Mouse (Mus musculus) hindbrain, embryonic 10.5 days (tissue): Measurements from ENCODE around the gene Cd36. TPM values are rescaled to one million over a fixed set of nuclear protein-coding genes. Genes with fewer than 3 reads are reported as not detected.

Experiments
- DNase-seq: peaks from one replicate; pipeline ENCODE4 v3.0.0-alpha.2; 2017; ENCODE audit warnings: low spot score
- H3K27ac ChIP-seq: fragments of 300-500 bp; sonication (generic); 2 replicates; pipeline ENCODE4 v1.5.1; 2016; ENCODE audit warnings: mild to moderate bottlenecking, moderate library complexity
- H3K27me3 ChIP-seq: fragments of 300-500 bp; sonication (generic); 2 replicates; pipeline ENCODE4 v1.6.1; 2016; ENCODE audit warnings: mild to moderate bottlenecking; ENCODE audit not compliant: poor library complexity, insufficient read depth, severe bottlenecking
- H3K36me3 ChIP-seq: fragments of 300-500 bp; sonication (generic); 2 replicates; pipeline ENCODE4 v1.6.1; 2016; ENCODE audit warnings: mild to moderate bottlenecking, moderate library complexity
- H3K4me1 ChIP-seq: fragments of 300-500 bp; sonication (generic); replicated peaks from 2 replicates; pipeline ENCODE4 v1.6.1; 2016; ENCODE audit warnings: mild to moderate bottlenecking
- H3K4me3 ChIP-seq: fragments of 300-500 bp; sonication (generic); 2 replicates; pipeline ENCODE4 v1.5.1; 2016; ENCODE audit warnings: mild to moderate bottlenecking, moderate library complexity
- H3K9me3 ChIP-seq: fragments of 300-500 bp; sonication (generic); 2 replicates; pipeline ENCODE4 v1.6.1; 2016; ENCODE audit warnings: mild to moderate bottlenecking, moderate library complexity
- WGBS: fragments of 180-500 bp; shearing (Covaris S2); methylation state at CpG from one replicate; pipeline ENCODE4 v1.1.7; 2016; 5-methylcytosine and 5-hydroxymethylcytosine counted together
- polyA plus RNA-seq: library from polyadenylated mRNA; unstranded; fragments of >200 nt; fragmentation: Nextera tagmentation; extraction: Ambion mirVana; gene quantifications from 2 replicates; pipeline ENCODE4 v1.2.1, GENCODE M21; 2016

Cd36 gene
- polyA plus RNA-seq, 1 experiment from 2014 or later: 1.4 TPM

GRCm38 (mm10) chr5:17828713-17829544 is 59.7 kb downstream of the Cd36 start:
- Histone ChIP-seq H3K36me3 (no peaks in the 10 kb centered on the region), H3K4me1 (no peaks in the 10 kb centered on the region), H3K9me3 (no peaks in the 10 kb centered on the region), H3K27me3 (no peaks in the 10 kb centered on the region), H3K4me3 (no peak overlapping the region), H3K27ac (no peak overlapping the region)
- 84% methylated on average over 15 of the region's 15 CpGs for WGBS
- DNase-seq: no peak

GRCm38 (mm10) chr5:17821395-17821794 is 67.2 kb downstream of the Cd36 start:
- 87% methylated on average over 1 of the region's 1 CpGs for WGBS
- Histone ChIP-seq H3K9me3 (no peaks in the 10 kb centered on the region), H3K4me1 (no peaks in the 10 kb centered on the region), H3K27ac (no peak overlapping the region), H3K27me3 (no peaks in the 10 kb centered on the region), H3K36me3 (no peaks in the 10 kb centered on the region), H3K4me3 (no peak overlapping the region)
- DNase-seq: no peak

- no peaks in the 10 kb centered on the region for H3K4me1 ChIP-seq
- no peaks in the 10 kb centered on the region for H3K9me3 ChIP-seq
- no peak overlapping the region for H3K4me3 ChIP-seq
- DNase-seq: no peak
- H3K36me3 ChIP-seq: no peaks in the 10 kb centered on the region
- H3K27me3 ChIP-seq: no peaks in the 10 kb centered on the region
- no peak overlapping the region for H3K27ac ChIP-seq
- WGBS: 86% methylated on average over 2 of the region's 2 CpGs
These were observed 68.2 kb downstream of the Cd36 start for GRCm38 (mm10) chr5:17820239-17820999.

- no peak overlapping the region for H3K4me3 ChIP-seq
- H3K27me3 ChIP-seq: no peaks in the 10 kb centered on the region
- no peak for DNase-seq
- no peak overlapping the region for H3K27ac ChIP-seq
- 8% methylated on average over 2 of the region's 2 CpGs for WGBS
- no peaks in the 10 kb centered on the region for H3K36me3 ChIP-seq
- no peaks in the 10 kb centered on the region for H3K4me1 ChIP-seq
- H3K9me3 ChIP-seq: no peaks in the 10 kb centered on the region
These were observed 72.4 kb downstream of the Cd36 start for GRCm38 (mm10) chr5:17816170-17816569.

DNA sequence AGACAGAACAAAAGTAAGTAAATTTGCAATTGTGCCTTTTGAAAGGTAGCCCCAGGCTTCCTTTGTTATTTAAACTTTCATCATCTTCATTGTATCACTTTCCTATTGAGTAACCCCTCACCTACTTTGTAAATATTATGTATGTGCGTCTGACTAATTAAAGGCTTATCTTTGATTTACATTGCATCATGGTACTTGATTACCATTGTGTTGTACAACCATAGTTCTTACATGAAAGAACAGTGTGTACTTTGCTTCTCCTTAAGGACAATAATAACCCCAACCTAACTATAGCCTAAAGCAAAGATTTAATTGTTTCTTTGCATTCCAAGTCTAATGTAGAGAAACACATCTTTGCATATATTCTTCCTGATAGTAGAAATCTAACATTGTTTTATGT is 78.3 kb downstream of the Cd36 start:
- Histone ChIP-seq H3K4me1 (no peaks in the 10 kb centered on the region), H3K27me3 (no peaks in the 10 kb centered on the region), H3K27ac (no peak overlapping the region), H3K9me3 (no peaks in the 10 kb centered on the region), H3K4me3 (no peak overlapping the region), H3K36me3 (no peaks in the 10 kb centered on the region)
- WGBS: 84% methylated on average over 1 of the region's 1 CpGs
- no peak for DNase-seq

GRCm38 (mm10) chr5:17806774-17807377 is 81.7 kb downstream of the Cd36 start:
- Histone ChIP-seq H3K9me3 (no peaks in the 10 kb centered on the region), H3K27me3 (no peaks in the 10 kb centered on the region), H3K36me3 (no peaks in the 10 kb centered on the region), H3K4me3 (no peak overlapping the region), H3K27ac (no peak overlapping the region), H3K4me1 (no peaks in the 10 kb centered on the region)
- no peak for DNase-seq
- 83% methylated on average over 3 of the region's 3 CpGs for WGBS

GRCm38 (mm10) chr5:17776571-17776970 is 112.0 kb downstream of the Cd36 start:
- Histone ChIP-seq H3K27ac (no peak overlapping the region), H3K27me3 (no peaks in the 10 kb centered on the region), H3K9me3 (no peaks in the 10 kb centered on the region), H3K4me3 (no peak overlapping the region), H3K36me3 (no peaks in the 10 kb centered on the region), H3K4me1 (no peaks in the 10 kb centered on the region)
- 90% methylated on average over 6 of the region's 6 CpGs for WGBS
- peak; percentile 49 for DNase-seq

GRCm38 (mm10) chr5:17770328-17770727 is 118.3 kb downstream of the Cd36 start:
- 91% methylated on average over 2 of the region's 2 CpGs for WGBS
- Histone ChIP-seq H3K4me3 (no peak overlapping the region), H3K36me3 (no peaks in the 10 kb centered on the region), H3K27me3 (no peaks in the 10 kb centered on the region), H3K9me3 (no peaks in the 10 kb centered on the region), H3K27ac (no peak overlapping the region), H3K4me1 (no peaks in the 10 kb centered on the region)
- DNase-seq: no peak

DNA sequence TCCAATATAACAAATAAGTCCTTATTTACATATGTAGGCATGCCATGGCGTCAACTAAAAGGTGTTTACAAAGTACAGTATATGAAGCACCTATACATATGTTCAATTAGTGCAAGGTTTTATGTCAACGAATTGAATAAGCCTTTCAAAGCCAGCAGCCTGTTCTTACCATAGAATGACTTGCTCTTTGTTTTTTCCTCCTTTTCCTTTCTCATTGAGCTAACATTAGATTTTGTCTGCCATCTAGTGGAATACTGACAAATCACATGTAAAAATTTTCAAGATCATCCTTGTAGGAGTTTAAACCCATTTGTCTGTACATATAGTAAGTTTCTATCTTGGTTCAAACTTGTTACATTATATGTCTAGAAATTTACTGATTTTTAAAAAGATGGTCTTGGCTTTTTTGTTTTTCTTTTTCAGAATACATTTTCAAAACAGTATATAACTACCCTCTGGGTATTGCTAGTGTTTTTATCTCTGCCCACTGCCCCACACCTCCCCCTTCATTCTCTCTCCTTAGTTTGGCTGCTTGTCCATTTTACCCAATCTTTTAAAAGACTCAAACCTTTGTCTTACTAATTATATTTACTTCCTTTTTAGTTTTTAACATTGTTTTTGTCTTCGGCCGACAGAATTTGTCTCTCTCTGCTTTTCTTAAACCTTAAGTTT is 122.5 kb downstream of the Cd36 start:
- Histone ChIP-seq H3K4me1 (no peaks in the 10 kb centered on the region), H3K27me3 (no peaks in the 10 kb centered on the region), H3K4me3 (no peak overlapping the region), H3K36me3 (no peaks in the 10 kb centered on the region), H3K27ac (no peak overlapping the region), H3K9me3 (no peaks in the 10 kb centered on the region)
- 63% methylated on average over 4 of the region's 4 CpGs for WGBS
- DNase-seq: no peak

DNA sequence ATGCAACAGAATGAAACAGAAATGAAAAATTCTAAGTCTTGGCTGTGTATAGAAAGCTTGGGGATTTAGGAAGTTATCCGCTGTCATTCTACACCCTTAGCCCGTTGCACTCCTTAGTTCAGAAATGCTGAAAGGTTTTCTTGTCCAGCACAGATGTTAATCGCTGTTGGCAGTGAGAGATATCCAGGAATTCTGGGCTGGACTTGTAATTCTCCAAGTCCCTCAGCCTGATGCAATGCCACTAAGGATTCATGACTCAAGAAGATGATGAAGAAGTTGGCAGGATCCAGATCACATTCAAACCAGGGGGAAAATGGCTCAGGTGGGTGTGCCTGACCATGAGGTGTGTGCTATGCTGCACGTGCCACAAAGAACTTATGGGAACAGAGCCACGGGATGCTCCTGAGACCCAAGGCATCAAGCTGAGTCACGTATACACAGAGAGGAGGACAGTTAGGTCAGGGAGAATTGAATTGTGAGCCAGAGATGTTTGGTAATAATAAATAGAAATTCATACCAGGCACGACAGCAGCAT is 135.1 kb downstream of the Cd36 start:
- Histone ChIP-seq H3K27ac (no peak overlapping the region), H3K27me3 (no peaks in the 10 kb centered on the region), H3K36me3 (no peaks in the 10 kb centered on the region), H3K4me1 (no peaks in the 10 kb centered on the region), H3K4me3 (no peak overlapping the region), H3K9me3 (no peaks in the 10 kb centered on the region)
- no peak for DNase-seq
- WGBS: 89% methylated on average over 7 of the region's 7 CpGs

DNA sequence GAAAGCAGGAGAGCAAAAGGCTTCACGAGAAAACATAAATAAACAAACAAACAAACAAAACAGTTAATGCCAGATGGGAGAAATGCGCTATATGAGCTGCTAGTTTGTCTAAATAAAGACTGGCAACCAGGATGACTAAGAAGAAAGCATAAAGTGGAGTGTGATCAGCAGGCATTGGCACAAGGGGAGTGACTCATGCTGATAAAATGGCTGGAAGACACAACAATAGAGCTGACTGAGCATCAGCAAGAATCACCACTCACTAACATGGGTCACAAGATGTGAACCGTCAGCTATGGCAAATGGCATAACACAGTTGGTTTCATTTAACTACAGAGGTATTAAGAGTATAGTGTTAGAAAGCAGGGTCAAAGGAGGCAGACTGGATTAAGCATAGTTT is 140.3 kb downstream of the Cd36 start:
- Histone ChIP-seq H3K27ac (no peak overlapping the region), H3K27me3 (no peaks in the 10 kb centered on the region), H3K4me1 (no peaks in the 10 kb centered on the region; the same call in 1 of the 2 replicates), H3K9me3 (no peaks in the 10 kb centered on the region), H3K36me3 (no peaks in the 10 kb centered on the region), H3K4me3 (no peak overlapping the region)
- no peak for DNase-seq
- WGBS: 74% methylated on average over 3 of the region's 3 CpGs

- no peaks in the 10 kb centered on the region for H3K9me3 ChIP-seq
- no peaks in the 10 kb centered on the region for H3K36me3 ChIP-seq
- peak; percentile 39 for DNase-seq
- no peaks in the 10 kb centered on the region for H3K27me3 ChIP-seq
- H3K27ac ChIP-seq: no peak overlapping the region
- H3K4me1 ChIP-seq: no peaks in the 10 kb centered on the region; the same call in 1 of the 2 replicates
- whole genome bisulfite sequencing: 29% methylated on average over 5 of the region's 5 CpGs
- no peak overlapping the region for H3K4me3 ChIP-seq
These were observed 141.5 kb downstream of the Cd36 start for GRCm38 (mm10) chr5:17747143-17747542.
